Mouse (Mus musculus): ENCODE results near the gene Tigd3. TPM values are rescaled to one million over a fixed set of nuclear protein-coding genes. Genes with fewer than 3 reads are reported as not detected.
A peak's percentile ranks its signal among the peaks of the same experiment; 100 is the strongest.

The Tigd3 gene
- polyA plus RNA-seq, 1 experiment: 4.6 TPM

DNA sequence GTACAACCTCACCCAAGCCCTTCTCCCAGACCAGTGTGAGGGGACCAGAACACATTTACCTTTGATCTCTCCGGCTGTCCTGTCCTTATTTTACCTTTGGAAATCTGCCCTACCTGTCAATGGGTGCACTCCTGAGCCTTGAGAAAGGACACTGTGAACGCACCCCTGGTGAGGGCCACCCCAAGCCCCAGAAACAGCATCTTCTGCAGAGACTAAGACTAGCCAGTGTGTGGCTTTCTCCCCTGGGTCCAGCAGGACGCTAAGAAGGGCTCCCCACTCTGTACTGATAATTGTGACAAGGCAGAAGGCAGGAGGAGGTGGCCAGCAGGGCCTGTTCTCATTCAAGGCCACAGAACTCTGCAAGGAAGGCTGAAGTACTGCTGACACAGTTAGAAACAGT, 15.0 kb downstream of the Tigd3 start:
- DNase-seq (ENCODE audit: extremely low spot score in 1 of 2, low spot score in 1 of 2): no peak

DNA sequence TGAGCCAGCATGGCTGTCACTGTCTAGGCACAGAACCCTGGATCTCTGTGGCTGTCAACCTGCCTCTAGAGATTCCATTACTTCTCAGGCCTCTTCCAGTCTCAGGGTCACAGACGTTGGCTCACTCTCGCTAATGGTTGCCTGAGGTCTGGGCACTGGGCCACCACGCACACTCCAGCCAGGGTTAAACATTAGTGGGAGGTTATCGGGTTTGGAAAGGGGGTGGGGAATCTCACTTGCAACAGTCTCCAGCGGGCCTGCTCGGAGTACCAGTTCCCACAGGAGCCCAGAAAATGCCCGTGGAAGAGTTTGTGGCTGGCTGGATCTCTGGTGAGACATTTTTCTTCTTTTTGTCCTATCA, 15.6 kb downstream of the Tigd3 start:
- DNase-seq (ENCODE audit: extremely low spot score in 1 of 2, low spot score in 1 of 2): no peak

DNA sequence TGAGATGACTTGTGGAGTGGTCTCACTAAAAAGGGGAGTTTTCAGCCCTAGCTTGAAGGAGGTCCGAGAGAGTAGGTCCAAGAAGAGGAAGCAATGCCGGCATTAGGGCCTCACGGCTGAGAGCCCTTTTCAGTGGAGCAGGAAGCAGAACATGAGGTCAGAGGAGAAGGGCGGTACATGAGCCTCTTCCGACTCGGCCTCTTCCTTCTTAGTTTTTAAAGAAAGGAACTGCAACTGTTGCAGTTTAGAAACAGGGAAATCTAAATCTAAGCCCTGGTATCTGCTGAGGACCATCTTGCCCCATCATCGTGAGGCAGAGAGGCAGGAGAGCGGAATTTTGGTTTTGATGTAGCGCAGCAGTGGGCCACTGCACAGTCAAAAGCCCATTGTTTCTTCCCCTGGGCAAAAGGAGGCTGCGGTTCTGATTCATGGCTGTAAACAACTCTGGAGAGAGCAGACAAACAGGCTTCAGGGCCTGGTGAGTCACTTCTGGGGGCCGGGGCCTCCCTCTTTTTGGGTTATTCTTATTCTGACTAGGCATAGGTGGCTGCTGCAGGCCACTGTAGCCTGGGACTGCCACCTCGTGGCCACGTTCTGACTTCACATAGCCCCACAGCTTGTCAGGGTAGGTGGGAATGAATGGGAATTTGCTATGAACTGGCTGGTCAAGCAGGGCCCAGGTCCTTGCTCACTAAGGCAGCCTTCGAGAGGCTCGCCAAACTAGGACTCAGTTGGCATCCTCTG, 16.2 kb downstream of the Tigd3 start, which contains the start of gene Slc25a45:
TSS of gene Slc25a45 (plus strand) at position 191 of the 744 bp plus-strand sequence.
- peak; percentile 67 to 83 for DNase-seq (ENCODE audit: extremely low spot score in 1 of 2, low spot score in 1 of 2)

DNA sequence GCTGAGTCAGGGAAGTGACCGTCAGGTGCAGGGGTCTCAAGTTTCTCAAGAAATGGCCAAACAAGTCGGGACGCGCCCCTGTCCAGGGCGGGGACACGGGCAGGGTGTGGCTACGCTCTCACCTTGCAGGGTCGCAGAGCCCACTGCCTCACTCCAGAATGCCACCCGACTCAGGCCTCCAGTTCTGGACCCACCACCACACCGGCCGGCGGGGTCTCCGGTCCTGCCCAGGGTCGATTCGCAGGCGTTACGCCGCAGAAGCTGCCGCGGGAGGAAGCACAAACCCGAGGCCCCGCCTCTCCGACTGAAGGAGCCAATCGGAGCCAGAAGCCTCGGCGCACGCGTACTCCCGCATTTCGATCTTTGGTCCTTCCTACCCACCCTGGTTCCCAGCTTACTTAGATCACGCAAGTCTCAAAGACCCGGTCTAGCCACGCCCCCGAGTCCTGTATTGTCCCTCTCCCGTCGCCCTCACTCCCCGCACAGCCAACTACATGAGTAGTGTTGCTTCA, 18.9 kb downstream of the Tigd3 start, which contains the start of gene Frmd8:
TSS of gene Frmd8 (minus strand) at position 306 of the 512 bp plus-strand sequence.
- peak; percentile 89 to 95 for DNase-seq (ENCODE audit: extremely low spot score in 1 of 2, low spot score in 1 of 2)

DNA sequence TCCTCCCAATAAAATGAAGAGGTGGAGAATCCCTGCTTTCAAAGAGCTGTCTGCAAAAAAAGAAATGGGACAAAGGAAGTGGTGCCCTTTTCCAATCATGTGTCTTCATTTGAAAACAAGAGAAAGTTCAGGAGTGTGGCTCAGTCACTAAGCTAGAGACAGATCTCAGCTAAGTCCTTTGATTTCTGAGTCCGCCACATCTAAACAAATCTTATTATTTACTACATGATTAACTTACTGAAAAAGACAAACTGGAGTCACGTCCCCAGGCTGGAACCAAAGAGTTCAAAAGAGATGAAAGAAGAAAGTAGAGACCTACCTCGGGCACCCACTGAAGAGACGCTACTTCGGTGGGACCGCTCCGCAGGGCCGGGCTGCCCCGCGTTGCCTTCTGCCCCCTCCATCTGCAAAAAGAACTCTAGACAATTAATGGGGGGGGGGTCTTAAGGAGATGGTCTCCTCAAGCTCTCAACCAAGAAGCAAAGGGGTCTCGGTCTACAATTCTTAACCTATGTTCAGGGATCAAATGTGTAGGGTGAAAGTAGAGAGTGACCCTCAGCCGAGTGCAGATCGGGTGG, 19.5 kb downstream of the Tigd3 start:
- no peak for DNase-seq (ENCODE audit: extremely low spot score in 1 of 2, low spot score in 1 of 2)

DNA sequence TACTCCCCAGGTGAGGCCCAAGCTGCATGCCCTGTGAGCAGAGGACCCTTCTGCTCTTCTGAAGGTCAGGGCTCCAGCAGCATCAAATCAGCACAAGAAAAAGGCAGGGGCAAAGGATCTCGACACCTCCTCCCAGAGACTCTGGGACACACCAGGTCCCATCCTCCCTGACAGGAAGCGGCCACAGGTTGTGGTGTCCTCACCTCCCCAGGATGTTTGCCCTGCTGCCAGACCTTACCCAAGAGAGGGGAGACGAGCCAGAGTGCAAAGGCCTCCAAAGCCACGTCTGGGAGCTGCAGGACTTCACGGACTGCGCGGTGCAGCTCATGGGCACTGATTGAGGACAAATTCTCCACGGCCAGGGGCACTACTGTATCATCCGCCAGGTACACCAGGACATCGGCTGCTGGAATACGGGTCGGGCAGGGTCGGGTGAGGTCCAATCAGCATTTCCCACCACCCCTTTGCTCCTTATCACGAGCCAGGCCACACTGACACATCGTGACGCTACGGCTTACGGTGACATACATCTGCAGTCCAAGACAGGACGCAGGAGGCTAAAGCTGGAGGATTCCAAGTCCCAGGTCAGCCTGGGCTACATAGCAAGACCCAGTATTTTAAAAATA, 20.9 kb downstream of the Tigd3 start:
- no peak for DNase-seq (ENCODE audit: extremely low spot score in 1 of 2, low spot score in 1 of 2)

DNA sequence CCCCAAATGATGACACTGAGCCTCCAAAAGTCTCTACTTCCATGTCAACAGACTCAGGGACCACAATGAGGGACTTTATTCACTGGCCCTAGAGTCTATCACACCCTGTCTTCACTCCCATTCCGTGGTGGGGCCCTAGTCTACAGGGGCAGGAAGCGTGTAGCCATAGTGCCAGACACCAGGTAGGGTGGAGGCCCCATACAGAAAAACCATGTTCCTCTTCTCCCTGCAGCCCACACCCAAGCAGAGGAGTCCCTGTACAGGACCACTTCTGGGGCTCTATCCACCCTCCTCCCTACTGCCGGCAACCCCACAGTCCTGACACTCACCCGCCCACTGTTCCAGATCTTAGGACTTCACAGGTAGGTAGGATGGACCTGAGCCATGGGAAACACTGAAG, 21.4 kb downstream of the Tigd3 start:
- no peak for DNase-seq (ENCODE audit: extremely low spot score in 1 of 2, low spot score in 1 of 2)

DNA sequence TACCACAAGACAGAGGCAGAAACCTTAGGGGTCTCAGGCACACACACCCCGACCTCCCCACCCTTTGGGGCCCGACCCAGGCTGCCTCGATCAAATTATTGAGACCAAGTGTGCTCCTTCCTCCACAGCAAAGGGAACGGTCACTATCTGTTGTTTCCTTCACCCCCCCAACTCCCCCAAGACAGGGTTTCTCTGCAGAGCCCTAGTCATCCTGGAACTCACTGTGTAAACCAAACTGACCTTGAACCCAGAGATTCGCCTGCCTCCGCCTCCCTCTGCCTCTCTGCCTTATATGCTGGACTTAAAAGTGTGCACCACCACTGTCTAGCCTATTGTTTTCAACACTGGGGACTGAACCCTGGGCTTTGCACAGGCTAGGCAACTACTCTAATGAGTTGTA, 22.3 kb downstream of the Tigd3 start:
- no peak for DNase-seq (ENCODE audit: extremely low spot score in 1 of 2, low spot score in 1 of 2)

DNA sequence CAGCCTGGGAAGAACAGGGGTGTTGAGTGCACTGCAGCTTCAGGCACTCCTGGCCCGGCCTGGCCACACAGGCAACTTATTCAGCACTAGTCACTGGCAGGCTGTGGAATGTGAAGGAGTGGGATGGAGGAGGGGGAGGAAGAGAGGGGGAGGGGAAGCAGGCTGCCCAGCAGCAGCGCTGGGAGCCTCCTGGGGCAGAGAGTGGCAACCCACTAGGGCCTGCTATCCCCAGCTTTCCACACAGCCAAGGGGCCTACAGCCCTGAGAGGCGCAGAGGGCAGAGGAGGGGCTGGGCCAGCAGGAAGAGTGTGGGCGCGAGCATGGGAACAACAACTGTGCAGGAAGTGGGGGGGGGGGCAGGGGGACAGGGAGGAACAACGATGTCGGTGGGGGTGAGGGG, 22.7 kb downstream of the Tigd3 start:
- DNase-seq (ENCODE audit: extremely low spot score in 1 of 2, low spot score in 1 of 2): no peak

DNA sequence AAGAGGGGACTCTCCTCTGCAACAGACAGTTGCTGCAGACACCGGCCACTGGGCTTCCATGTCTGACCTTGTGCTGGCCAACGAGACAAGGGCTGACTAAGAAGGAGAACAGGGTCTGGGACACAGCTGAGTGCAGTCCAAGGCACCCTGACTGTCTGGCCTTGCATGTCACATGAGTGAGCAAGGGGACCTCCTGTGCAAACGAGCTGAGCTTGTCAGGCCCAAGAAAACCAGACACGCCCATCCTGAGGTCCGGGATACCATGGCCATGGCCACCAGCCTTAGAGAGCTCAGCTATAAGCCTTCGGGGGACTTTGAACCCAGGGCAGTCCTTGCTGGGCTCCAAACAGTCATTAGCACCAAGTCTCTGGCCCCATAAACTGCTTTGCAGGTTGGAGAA, 25.9 kb downstream of the Tigd3 start:
- DNase-seq (ENCODE audit: extremely low spot score in 1 of 2, low spot score in 1 of 2): no peak

DNA sequence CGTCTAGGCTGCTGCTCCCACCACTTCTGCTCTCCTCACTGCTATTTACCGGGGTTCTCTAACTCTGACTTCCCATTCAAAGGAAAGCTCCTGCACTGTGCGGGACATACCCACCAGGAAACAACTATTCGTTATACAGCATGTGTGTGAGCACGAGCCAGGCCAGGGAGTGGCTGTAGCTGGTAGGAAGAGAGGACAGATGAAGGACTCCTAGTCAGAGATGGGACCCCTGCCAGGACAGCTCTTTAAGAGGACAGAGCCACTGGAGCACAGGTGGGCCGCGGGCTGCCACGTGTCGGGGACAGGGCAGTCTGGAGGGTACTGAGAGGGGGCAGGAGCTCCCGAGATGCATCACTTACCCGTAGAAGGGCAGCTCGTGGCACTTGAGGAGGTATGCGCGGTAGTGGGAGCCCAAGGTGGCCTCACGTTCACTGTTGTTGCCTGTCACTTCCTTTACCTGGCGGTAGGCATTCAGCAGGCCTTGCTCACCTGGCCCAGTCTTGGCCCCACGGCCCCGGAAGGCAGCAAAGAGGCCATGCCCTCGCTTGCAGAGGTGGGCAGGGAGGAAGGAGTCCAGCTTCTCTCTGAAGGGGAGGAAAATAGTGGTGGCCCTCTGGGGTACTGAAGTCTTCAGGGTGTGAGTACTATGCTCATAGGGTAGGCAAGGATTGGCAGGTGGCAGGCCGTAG, 29.1 kb downstream of the Tigd3 start:
- no peak for DNase-seq (ENCODE audit: extremely low spot score in 1 of 2, low spot score in 1 of 2)

DNA sequence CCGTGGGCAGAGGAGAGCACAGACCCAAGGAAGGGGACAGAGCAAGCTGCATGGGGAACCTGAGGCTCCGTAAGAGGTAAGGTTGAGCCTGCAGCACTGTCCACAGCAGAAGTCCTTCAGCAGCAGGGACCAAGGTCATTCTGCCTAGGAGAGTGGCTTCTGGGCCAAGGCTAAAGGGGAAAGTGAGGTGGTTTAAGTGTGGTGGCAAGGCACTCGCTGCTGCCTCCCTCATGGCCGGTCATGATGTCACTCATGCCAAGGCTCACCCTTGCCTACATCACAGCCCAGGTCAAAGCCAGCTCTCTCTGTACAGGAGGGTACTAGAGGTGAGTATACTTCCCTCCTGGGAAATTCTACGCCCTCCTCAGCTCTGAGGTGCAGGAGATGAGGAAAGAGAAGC, 30.2 kb downstream of the Tigd3 start:
- no peak for DNase-seq (ENCODE audit: extremely low spot score in 1 of 2, low spot score in 1 of 2)

DNA sequence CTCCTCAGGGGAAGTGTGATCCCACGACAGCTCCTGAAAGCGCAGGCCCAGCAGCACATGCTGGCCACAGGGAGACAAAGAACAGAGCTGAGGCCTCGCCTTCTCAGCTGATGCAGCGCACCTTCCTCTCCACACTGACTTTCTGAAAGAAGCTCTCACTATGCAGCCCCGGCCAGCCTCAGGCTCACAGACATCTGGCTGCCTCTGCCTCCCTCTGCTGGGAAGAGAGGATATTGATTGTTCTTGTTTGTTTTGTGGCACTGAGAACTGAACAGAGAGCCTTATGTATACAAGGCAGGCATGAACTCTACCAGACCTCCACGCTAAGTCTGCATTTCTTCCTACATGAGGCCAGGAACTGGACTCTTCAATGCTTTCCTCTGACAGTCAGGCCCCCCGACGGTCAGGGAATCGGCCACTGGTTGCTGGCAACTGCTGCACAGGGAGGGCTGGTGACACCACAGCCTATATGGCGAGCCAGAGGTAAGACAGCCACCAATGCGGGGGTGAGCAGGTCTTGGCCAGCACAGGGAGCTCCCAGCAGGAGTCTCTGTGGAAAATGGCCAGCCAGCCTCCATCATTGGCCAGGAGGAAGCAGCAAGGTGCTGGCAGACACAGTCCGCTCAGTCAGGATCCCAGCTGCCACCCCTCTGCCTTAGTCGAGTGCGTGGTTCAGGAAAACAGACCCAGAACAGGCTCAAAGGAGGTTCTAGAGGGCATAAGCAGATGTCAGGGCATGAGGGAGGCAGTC, 31.4 kb downstream of the Tigd3 start:
- DNase-seq (ENCODE audit: extremely low spot score in 1 of 2, low spot score in 1 of 2): no peak

DNA sequence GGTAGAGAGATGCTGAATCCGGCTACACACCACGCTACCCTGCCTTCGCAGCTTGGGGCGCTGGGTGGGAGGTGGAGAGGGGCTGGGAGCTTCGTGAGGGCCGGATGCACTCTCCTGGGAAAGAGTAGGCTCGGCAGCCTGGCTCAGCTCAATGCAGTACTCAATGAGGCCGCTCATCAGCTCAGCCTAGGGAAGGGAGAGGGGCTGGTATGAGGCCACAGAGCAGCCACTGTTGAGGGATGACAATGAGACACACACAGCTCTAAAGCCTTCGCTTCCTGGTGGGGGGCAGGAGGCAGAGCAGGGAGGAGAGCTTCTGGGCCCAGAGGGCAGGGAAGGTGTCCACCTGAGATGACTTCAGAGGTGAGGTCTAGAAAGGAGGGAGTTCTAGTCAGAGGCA, 37.3 kb downstream of the Tigd3 start:
- DNase-seq (ENCODE audit: extremely low spot score in 1 of 2, low spot score in 1 of 2): no peak

DNA sequence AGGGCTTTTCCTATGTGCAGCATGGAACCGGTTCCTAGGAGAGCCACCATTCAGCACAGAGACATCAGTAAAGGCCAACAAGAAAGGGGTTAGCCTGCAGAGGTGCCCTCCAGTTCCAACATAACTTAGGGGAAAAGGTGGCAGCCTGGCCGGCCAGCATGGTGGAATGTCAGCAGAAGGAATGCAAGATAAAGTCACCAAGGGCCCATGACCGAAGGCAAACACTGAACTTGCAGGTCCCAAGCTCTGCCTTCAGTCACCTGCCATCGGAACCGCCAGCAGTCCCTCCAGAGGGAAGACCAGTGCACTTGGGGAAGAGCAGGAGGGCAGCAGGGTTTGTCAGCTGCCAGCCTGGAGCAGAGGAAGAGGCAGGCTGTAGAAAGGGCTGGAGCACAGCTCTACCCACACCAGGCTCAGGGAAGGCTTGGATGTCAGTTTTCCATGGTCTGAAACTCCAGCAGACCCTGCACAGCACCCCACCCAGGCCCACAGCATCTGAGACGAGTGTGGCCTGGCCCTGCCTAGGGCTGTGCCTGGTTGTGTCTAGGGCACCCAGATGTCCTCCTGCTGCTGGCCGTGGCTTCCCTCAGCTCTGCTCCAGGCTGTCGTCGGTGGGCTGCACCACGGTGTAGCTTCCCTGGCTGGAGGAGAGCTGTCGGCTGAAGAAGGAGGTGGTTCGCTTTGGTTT, 41.8 kb downstream of the Tigd3 start:
- no peak for DNase-seq (ENCODE audit: extremely low spot score in 1 of 2, low spot score in 1 of 2)

DNA sequence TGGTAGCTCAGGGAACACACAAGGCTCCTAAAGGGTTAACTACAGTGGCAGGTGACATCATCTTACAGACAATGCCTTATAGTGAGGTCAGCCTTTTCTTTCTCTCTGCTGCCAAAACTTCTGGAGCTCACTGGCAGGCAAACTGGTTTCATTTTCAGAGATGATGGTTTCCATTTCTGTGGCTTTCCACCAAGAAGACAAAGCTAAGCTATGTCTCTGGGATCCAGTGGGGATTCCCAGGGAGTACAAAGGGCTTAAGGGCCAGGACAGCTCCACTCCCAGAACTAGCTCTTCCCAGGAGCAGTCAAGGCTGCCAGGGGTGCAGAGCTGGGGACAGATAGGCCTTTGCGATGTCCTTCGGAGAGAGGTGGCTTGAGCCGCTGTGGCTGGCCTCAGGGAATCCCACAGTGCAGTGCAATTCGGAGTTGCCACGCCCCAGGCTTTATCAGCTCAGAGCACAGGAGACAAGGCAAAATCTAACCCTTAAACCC, 42.4 kb downstream of the Tigd3 start:
- DNase-seq (ENCODE audit: extremely low spot score in 1 of 2, low spot score in 1 of 2): no peak

DNA sequence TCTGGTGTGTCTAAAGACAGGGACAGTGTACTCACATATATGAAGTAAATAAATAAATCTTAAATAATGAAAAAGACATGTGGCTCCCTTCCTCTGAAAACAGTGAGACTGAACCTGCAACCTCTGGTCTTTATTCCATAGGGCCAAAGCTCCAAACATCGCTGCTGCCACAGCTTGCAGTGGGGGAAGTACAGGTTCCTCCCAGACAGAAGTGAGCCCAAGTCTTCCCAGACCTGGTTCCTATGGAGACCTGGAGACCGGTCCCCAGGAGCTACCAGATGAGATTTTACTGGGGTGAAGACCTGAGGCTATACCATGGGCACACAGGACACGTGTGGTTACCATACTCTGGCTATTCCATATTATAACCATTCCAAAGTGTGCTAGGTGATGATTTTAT, 43.1 kb downstream of the Tigd3 start:
- DNase-seq (ENCODE audit: extremely low spot score in 1 of 2, low spot score in 1 of 2): no peak

DNA sequence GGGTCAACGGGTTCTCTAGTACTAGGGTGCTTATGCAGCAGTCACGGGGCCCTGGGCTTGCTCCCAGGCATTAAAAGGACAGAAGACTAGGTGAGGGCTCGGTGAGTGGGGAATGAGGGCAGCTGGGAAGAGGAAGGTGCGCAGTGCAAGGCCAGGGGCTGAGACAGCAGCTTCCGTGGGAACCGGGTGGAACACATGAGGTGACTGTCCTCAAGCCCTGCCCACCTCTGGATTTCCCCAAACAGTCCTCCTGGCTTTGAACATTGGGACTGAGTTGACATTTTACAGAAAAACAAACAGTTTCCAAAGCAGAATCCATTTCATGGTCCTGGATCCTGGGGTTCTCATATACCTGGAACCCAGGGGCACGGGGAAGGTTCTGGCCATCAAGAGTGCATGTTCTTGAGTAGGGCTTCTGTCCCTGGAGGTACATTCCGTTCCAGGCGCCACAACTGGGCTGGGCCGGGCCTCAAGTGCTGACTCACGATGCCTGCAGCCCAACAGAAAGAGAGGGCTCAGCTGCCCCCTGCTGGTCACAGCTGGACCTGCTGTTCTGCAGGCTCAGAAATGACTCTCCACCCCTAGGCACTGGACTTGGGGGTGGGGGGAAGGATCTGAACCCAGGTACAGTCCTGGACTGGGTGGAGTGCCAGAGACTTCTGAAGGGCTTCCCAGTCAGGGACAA, 44.0 kb downstream of the Tigd3 start:
- DNase-seq (ENCODE audit: extremely low spot score in 1 of 2, low spot score in 1 of 2): peak; percentile 86 to 98
